Mouse (Mus musculus) stomach, postnatal 0 days (tissue): ENCODE data around the gene Tsc22d4.
"Not testable (repeated sequence)": the region's sequence is repeated elsewhere in the genome, so short reads cannot be mapped to it uniquely, and the experiment has no call there.

Experiments used
- CTCF ChIP-seq: IDR thresholded peaks from 2 replicates; pipeline ENCODE4 v1.5.1; 2016; ENCODE audit warnings: antibody characterized with exemption, low read depth, mild to moderate bottlenecking, moderate library complexity
- EP300 ChIP-seq: optimal IDR thresholded peaks from 2 replicates; pipeline ENCODE3; 2016; ENCODE audit warnings: antibody characterized with exemption

DNA sequence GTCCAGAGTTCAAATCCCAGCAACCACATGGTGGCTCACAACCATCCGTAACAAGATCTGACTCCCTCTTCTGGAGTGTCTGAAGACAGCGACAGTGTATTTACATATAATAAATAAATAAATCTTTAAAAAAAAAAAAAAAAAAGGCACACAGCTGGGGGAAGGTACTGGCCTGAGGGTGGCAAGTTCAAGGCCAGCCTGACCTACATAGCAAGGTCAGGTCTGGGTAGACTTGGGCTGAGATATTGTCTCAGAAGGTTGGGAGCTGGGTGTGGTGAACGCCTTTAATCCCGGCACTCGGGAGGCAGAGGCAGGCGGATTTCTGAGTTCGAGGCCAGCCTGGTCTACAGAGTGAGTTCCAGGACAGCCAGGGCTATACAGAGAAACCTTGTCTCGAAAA is 4.7 kb downstream of the Tsc22d4 start:
- TF ChIP-seq CTCF, EP300: not testable (repeated sequence)
